Mouse (Mus musculus) forebrain, embryonic 10.5 days (tissue): ENCODE results near the gene Gjb1. TPM values are rescaled to one million over a fixed set of nuclear protein-coding genes. Genes with fewer than 3 reads are reported as not detected.

Experiments
- DNase-seq: peaks from one replicate; pipeline ENCODE4 v3.0.0-alpha.2; 2017; ENCODE audit warnings: low spot score; ENCODE audit errors: extremely low spot score
- H3K27ac ChIP-seq: fragments of 300-500 bp; sonication (generic); 2 replicates; pipeline ENCODE4 v1.5.1; 2016; ENCODE audit warnings: mild to moderate bottlenecking
- H3K27me3 ChIP-seq: fragments of 300-500 bp; sonication (generic); 2 replicates; pipeline ENCODE4 v1.6.1; 2016; ENCODE audit warnings: mild to moderate bottlenecking; ENCODE audit not compliant: poor library complexity, severe bottlenecking
- H3K36me3 ChIP-seq: fragments of 300-500 bp; sonication (generic); replicated peaks from 2 replicates; pipeline ENCODE4 v1.6.1; 2016; ENCODE audit warnings: mild to moderate bottlenecking, moderate library complexity
- H3K4me1 ChIP-seq: fragments of 300-500 bp; sonication (generic); 2 replicates; pipeline ENCODE4 v1.6.1; 2016
- H3K4me3 ChIP-seq: fragments of 300-500 bp; sonication (generic); 2 replicates; pipeline ENCODE4 v1.5.1; 2016; ENCODE audit warnings: mild to moderate bottlenecking, moderate library complexity
- H3K9me3 ChIP-seq: fragments of 300-500 bp; sonication (generic); 2 replicates; pipeline ENCODE4 v1.6.1; 2016; ENCODE audit warnings: mild to moderate bottlenecking, moderate library complexity
- WGBS: fragments of 180-500 bp; shearing (Covaris S2); methylation state at CpG from one replicate; pipeline ENCODE4 v1.1.7; 2016; 5-methylcytosine and 5-hydroxymethylcytosine counted together
- polyA plus RNA-seq: library from polyadenylated mRNA; unstranded; fragments of >200 nt; fragmentation: Nextera tagmentation; extraction: Ambion mirVana; gene quantifications from 2 replicates; pipeline ENCODE4 v1.2.1, GENCODE M21; 2016

Gjb1 gene
- polyA plus RNA-seq, 1 experiment from 2014 or later, result not detected

DNA sequence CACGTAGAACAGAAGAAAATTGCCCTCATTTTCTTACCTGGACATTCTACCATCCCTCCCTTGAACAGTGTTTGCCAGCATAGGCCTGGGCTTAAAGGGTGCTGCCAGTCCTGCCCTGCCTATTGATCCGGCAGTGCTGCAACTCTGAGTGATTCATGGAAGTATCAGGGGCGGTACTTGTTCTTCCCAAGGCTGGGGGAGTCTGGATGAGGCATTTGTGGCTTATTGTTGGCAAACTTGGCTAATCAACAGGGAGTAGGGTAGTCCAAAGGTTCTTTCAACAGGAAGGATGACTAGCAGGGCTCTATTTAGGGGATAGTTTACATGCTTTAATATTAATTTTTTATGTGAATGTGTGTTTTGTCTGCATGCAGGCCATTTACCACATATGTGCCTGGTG is 5.6 kb upstream of the Gjb1 start:
- no peak for DNase-seq
- Histone ChIP-seq H3K9me3 (no peaks in the 10 kb centered on the region), H3K4me3 (no peak overlapping the region), H3K27me3 (peaks cover 49% of the 10 kb centered on the region), H3K27ac (no peak overlapping the region), H3K36me3 (no peaks in the 10 kb centered on the region), H3K4me1 (no peaks in the 10 kb centered on the region)
- WGBS, result 72% methylated on average over 3 of the region's 3 CpGs

DNA sequence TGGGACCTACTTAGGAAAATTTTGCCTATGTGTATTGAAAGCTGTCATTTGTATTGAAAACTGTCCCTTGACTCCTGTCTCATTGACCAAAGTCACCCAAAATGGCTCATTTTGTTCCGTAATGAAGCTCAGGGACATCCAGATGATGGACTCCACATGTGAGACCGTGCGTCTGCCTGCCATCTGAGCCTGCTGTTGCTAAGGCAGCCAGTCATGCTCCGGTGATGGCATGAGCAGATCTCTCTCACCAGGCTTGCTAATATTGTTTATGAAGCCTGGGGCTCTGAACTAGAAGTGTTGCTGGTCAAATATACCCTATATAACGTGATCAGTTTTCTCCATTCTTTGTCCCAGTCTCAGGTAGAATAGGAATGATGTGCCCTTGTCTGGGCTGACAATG is 3.2 kb upstream of the Gjb1 start:
- H3K27me3 ChIP-seq, result peaks cover 72% of the 10 kb centered on the region
- no peaks in the 10 kb centered on the region for H3K4me1 ChIP-seq
- no peak for DNase-seq
- H3K27ac ChIP-seq, result no peak overlapping the region
- WGBS, result 80% methylated on average over 5 of the region's 5 CpGs
- H3K36me3 ChIP-seq, result no peaks in the 10 kb centered on the region
- H3K4me3 ChIP-seq, result no peak overlapping the region
- H3K9me3 ChIP-seq, result no peaks in the 10 kb centered on the region

DNA sequence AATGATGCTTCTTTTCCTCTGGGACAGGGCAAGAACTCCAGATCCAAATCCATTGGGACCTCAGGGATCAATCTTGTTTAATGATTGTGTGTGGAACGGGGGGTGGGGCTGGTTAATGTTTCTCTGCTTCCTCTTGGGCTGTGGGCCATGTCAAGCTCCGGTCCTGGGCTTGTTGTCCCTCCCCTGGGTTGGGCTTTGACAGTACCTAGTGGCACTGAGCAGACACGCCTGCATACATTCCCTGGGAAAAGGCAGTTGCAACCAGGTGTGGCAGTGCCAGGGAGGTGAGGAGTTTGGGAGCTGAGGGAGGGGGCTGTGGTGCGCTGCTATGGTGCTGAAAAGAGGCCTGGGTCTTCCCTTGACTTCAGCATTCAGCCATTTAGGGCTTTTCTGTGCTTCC is 898 bp downstream of the Gjb1 start:
- Histone ChIP-seq H3K36me3 (no peaks in the 10 kb centered on the region), H3K27me3 (peaks cover 94% of the 10 kb centered on the region), H3K4me3 (no peak overlapping the region), H3K9me3 (no peaks in the 10 kb centered on the region), H3K4me1 (peaks cover 1% of the 10 kb centered on the region; the same call in 1 of the 2 replicates), H3K27ac (no peak overlapping the region)
- WGBS, result 78% methylated on average over 4 of the region's 4 CpGs
- no peak for DNase-seq

DNA sequence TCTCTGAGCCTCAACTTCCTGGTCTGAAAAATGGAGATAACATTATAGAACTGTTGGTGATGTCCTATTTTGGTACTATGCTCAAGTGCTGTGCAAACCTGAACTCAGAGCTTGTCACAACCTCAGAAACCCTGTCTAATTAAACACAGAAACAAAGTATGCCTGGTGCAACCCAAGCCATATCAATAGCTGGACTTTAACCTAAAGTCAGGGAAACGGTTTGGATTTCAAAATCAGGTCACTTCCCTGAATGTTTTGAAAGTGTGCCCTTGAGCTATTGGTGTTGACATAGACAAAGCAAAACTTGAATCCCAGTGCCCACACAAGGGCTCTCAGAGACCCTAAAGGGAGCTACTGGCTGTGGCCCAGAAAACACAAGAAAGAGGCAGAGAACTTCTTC is 3.6 kb downstream of the Gjb1 start:
- Histone ChIP-seq H3K4me3 (no peak overlapping the region), H3K4me1 (peaks cover 27% of the 10 kb centered on the region), H3K27me3 (peaks cover 97% of the 10 kb centered on the region), H3K9me3 (no peaks in the 10 kb centered on the region), H3K27ac (no peak overlapping the region), H3K36me3 (no peaks in the 10 kb centered on the region)
- WGBS, result 79% methylated on average over 1 of the region's 1 CpGs
- no peak for DNase-seq

DNA sequence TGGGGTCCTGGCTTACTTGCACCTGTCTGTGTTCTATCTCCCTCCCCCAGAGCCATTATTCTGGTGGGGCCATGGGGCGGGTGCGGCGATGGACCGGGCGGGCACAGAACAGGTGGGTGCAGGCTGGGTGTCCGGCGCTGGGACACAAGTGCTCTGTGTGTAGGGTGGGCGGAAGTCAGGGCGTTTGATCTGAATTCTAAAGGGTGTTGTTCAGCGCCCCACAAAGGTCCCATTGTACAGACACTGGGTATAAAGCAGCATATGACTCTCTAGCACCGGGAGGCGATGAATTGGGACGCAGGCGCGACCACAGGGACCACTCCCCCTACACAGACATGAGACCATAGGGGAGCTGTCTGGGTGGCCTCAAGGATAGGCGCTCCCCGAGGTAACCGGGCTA is 7.3 kb downstream of the Gjb1 start:
- Histone ChIP-seq H3K4me1 (peaks cover 33% of the 10 kb centered on the region), H3K27ac (no peak overlapping the region), H3K4me3 (no peak overlapping the region), H3K36me3 (no peaks in the 10 kb centered on the region), H3K9me3 (no peaks in the 10 kb centered on the region), H3K27me3 (peaks cover 98% of the 10 kb centered on the region)
- no peak for DNase-seq
- 23% methylated on average over 18 of the region's 18 CpGs for WGBS

DNA sequence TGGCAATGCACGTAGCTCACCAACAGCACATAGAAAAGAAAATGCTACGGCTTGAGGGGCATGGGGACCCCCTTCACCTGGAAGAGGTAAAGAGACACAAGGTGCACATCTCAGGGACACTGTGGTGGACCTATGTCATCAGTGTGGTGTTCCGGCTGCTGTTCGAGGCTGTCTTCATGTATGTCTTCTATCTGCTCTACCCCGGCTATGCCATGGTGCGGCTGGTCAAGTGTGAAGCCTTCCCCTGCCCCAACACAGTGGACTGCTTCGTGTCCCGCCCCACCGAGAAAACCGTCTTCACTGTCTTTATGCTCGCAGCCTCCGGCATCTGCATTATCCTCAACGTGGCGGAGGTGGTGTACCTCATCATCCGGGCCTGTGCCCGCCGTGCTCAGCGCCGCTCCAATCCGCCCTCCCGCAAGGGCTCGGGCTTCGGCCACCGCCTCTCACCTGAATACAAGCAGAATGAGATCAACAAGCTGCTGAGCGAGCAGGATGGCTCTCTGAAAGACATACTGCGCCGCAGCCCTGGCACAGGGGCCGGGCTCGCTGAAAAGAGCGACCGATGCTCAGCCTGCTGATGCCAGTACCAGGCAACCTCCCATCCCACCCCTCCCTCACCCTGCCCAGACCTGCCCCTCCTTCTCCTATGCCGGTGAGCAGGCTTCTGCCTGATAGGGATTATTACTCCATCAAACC is 8.4 kb downstream of the Gjb1 start:
- Histone ChIP-seq H3K27me3 (peaks cover 98% of the 10 kb centered on the region), H3K4me1 (peaks cover 33% of the 10 kb centered on the region), H3K4me3 (peak overlapping the region; percentile 42), H3K9me3 (no peaks in the 10 kb centered on the region), H3K27ac (no peak overlapping the region), H3K36me3 (no peaks in the 10 kb centered on the region)
- 23% methylated on average over 32 of the region's 32 CpGs for WGBS
- no peak for DNase-seq

DNA sequence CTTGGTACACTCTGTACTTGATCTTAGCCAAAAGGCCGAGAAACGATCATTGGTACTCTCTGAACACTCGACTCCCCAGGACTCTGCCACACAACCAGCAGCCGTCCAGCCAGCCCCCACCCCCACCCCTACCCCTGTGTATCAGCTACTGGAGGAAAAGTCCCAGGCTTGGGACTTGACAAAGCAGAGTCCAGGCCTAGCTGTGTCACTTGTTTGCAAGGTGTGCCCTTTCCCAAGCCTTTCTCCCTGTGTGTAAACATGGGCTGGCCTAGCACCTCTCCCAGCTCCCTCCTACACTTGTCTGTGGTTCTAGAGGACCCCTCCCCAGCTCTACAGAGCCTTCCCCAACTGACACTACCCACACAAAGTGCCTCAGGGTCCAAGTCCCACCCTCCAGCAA is 10.0 kb downstream of the Gjb1 start:
- H3K4me1 ChIP-seq, result peaks cover 33% of the 10 kb centered on the region
- no peak overlapping the region for H3K27ac ChIP-seq
- peaks cover 99% of the 10 kb centered on the region for H3K27me3 ChIP-seq
- WGBS, result 32% methylated on average over 4 of the region's 4 CpGs
- H3K4me3 ChIP-seq, result no peak overlapping the region
- no peak for DNase-seq
- no peaks in the 10 kb centered on the region for H3K36me3 ChIP-seq
- H3K9me3 ChIP-seq, result no peaks in the 10 kb centered on the region

DNA sequence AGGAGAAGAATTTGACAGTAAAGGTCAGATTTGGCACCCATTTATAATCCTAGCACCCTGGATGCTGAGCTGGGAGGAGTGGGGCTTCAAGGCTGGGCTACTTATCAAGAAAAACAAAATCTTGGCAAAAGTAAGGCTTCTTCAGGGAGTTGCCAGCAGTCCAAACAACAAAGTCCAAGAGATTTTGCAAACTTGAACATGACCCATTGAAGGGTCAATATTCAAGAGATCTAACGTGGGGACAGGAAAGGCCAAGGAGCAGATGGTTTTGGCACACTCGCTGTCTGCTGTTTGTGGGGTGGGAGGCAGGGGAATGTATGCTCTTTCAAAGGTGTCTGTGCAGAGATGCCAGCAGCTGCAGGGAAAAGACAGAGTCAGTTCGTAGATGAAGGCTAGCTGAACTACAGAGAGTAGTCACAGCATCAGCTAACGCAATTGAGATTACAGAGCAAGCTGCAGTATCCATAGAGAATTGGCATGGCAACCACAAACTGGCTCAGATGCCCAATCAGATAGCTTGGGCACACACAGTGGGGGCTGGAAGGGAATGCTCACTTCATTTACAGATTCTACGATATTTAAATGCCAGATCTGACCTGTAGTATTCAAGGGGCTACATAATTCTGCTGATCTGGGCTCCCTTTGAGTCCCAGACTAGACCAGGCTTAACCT is 12.8 kb downstream of the Gjb1 start:
- Histone ChIP-seq H3K9me3 (no peaks in the 10 kb centered on the region), H3K27me3 (peaks cover 86% of the 10 kb centered on the region), H3K4me1 (peaks cover 13% of the 10 kb centered on the region), H3K27ac (no peak overlapping the region), H3K4me3 (no peak overlapping the region), H3K36me3 (no peaks in the 10 kb centered on the region)
- no peak for DNase-seq
- WGBS, result 70% methylated on average over 5 of the region's 5 CpGs

DNA sequence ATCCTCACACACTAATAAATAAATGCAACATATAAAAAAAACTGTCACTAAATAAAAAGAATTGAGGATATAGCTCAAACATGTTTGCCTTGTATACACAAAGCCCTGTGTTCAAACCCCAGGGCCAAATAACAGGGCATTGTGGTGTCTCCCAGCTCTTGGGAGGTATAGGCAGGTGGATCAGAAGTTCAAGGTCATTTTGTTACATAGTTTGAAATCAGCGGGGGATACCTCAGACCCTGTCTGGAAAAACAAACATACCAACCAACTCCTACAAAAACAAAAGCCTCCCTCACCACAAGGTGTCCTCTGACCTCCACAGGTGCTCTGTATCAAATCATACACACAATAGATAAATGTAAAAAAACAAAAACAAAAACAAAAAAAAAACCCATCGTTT is 18.2 kb downstream of the Gjb1 start:
- no peaks in the 10 kb centered on the region for H3K9me3 ChIP-seq
- H3K27me3 ChIP-seq, result peaks cover 85% of the 10 kb centered on the region
- WGBS, result 62% methylated on average over 2 of the region's 2 CpGs
- H3K4me1 ChIP-seq, result peaks cover 11% of the 10 kb centered on the region
- H3K4me3 ChIP-seq, result no peak overlapping the region
- H3K27ac ChIP-seq, result no peak overlapping the region
- no peak for DNase-seq
- no peaks in the 10 kb centered on the region for H3K36me3 ChIP-seq

DNA sequence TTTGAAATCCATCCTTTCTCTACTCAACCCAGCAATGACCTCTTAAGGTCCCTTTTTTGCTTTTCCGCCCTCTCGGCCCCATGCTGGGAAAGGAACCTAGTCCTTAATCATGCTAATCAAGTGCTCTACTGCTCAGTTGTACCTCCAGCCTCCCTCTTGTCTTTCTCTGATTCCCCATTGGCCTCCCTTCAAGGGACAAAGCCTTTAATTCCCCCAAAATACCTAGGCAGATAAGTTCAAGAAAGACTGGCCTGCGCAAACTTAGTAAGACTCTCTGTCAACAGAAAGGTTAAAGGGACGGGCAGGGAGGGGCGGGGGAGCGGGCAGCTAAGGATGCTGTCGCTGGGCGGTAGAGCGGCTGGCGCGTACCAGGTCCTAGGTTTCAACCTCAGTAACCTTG is 20.3 kb downstream of the Gjb1 start:
- no peak for DNase-seq
- H3K9me3 ChIP-seq, result no peaks in the 10 kb centered on the region
- WGBS, result 22% methylated on average over 11 of the region's 11 CpGs
- no peak overlapping the region for H3K27ac ChIP-seq
- H3K36me3 ChIP-seq, result no peaks in the 10 kb centered on the region
- peak overlapping the region; percentile 19 for H3K4me3 ChIP-seq
- H3K27me3 ChIP-seq, result peaks cover 84% of the 10 kb centered on the region
- peaks cover 11% of the 10 kb centered on the region for H3K4me1 ChIP-seq

DNA sequence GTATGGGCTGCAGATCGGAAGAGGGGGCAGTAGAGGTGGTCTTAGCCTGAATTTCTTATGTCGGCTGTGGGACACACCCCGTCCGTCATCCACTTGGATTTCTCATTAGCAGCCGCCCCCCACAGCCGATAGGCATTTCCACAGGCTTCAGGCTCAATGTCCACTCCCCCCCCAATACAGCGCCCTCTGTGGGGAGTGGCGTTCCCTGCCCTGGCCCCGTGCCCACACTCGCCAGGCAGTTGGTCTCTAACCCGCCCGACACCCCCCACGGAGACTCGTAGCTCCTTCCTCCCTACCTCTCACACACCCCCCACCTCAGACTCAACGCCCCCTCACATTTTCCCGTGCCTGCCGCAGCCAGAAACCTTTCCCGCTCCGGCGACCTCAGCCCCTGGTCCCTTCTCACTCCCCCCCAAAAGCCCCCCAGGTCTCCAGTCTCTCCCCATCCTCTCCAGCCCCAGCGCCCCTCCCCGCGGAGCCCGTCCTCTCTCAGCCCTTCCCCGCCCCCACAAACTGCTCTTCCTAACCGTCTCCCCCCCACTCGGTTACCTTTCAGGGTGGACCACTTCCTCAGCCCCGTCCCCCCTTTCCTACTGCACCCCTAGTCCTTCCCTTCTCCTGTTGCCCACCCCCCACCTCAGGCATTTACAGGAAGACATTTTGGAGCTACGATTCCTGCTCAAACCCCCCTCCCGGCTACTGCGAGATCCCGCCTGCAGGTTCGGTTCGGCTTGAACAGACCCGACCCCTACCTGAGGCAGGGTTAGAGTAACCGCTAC is 43.0 kb downstream of the Gjb1 start:
- H3K36me3 ChIP-seq, result peaks cover 27% of the 10 kb centered on the region
- peaks cover 24% of the 10 kb centered on the region for H3K4me1 ChIP-seq
- WGBS, result 19% methylated on average over 35 of the region's 36 CpGs
- H3K4me3 ChIP-seq, result peak overlapping the region; percentile 67
- no peak for DNase-seq
- H3K27ac ChIP-seq, result peak overlapping the region; percentile 86
- peaks cover 60% of the 10 kb centered on the region for H3K27me3 ChIP-seq
- H3K9me3 ChIP-seq, result no peaks in the 10 kb centered on the region

DNA sequence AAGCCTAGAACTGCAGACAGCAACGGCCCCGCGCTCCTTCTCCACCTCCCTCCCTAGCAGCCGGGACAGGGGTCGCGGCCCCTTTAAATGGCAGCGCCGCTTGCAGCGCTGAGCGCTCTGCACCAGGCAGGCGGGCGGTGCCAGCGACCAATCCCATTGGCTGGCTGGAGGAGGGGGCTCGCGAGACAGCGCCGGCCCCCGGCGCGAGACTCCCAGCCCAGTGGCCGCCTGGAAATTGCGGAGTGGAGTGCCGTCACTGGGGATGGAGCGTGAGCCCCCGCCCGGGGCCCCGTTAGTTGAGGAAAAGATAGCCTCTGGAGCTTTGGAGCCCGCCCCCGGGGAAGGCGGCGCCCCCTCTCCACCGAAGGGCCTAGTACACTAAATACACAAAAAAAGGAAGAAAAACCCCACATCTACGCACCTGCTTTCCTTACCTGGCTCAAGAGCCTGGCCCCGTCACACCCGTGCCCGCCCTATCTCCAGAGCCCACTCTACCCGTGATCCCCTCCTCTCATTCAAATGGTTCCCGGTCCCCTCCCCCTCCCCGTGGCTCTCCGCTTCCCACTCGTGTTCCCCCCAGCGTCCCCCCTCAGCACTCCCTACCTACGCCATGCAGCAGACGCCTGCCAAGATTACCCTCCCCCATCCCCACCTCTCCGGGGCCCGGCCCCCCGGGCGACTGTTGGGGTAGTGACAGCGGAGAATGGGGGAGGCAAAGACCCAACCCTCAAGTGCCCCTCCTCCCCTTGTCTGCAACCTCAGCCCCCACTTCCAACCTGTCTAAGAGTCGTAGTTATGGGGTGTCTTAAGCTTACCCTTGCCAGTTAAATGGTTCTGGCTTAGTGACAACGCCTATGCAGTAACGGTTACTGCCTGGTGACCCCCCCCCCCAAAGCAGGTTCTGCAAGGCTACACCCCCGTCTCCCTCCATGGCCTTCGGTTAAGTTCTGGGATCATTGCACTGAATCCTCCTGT is 43.8 kb downstream of the Gjb1 start:
- Histone ChIP-seq H3K4me3 (peak overlapping the region; percentile 67), H3K36me3 (peaks cover 19% of the 10 kb centered on the region), H3K4me1 (peaks cover 24% of the 10 kb centered on the region), H3K27me3 (peaks cover 56% of the 10 kb centered on the region), H3K27ac (peak overlapping the region; percentile 86), H3K9me3 (no peaks in the 10 kb centered on the region)
- WGBS, result 13% methylated on average over 54 of the region's 54 CpGs
- DNase-seq, result peak; percentile 82
